Comparison of ENCODE assay signal across 15 mouse cellular contexts in genomic region chr15:98823434-98823833, GRCm38 (mm10). TPM values are rescaled to one million over a fixed set of nuclear protein-coding genes. Genes with fewer than 3 reads are reported as not detected.
DNase-seq lines count a peak whose midpoint lies in the region; ATAC-seq and TF ChIP-seq lines count a peak whose summit lies in the region.
"Had no signal": no experiment of that assay in that cellular context is flagged by ENCODE, and none has a peak within 500 bp of the region (broad histone marks: within the 10 kb centered on the region; RNA-seq: fewer than 3 reads in every experiment).

No protein-coding gene starts in this region.

- H3K27me3 ChIP-seq in Patski = no peaks in the 10 kb centered on the region
- H3K27me3 ChIP-seq: heart, embryonic 13.5 days; hindbrain, embryonic 12.5 days; neural tube, embryonic 15.5 days had no signal

- in situ Hi-C loops in Patski (cut with MboI; ENCODE audit: low pct_unique_long_range_greater_than_20kb) = no loop called here

- no peak for ATAC-seq in Patski

- TF ChIP-seq CTCF in Patski (IDR thresholded peaks at IDR 0.05) = peak; percentile 69

- DNase-seq in kidney, postnatal 10 days = peak; percentile 38
- no peak for DNase-seq in kidney, adult 8-10 months
- DNase-seq in thymus, postnatal 4 days = peak; percentile 73
- DNase-seq in thymus, postnatal 10 days (ENCODE audit: low spot score in 2 of 2) = no peak
- no peak for DNase-seq in Patski (ENCODE audit: low read depth, low spot score)
- DNase-seq in left cerebral cortex, adult 11 months (ENCODE audit: low spot score) = no peak
- no peak for DNase-seq in cerebellum, postnatal 25 days
- DNase-seq: cerebellum, adult 9-11 months; midbrain, embryonic 14.5 days; right cerebral cortex, adult 18-20 months had no signal

- POLR2A ChIA-PET in Patski (lab: Charles Lee) = no interaction called here

- CTCF ChIA-PET in Patski (lab: Charles Lee) = interaction anchor here (0.7 to 0.9 kb wide), 2 partner anchors 61 to 147 kb away, joined by 3 read pairs; no protein-coding TSS in a partner anchor

RNA-seq across cellular contexts. Expression of gene Prkag1, which starts 7.9 kb away (rescaled TPM):
- 89.5 TPM for polyA plus RNA-seq in Patski (2021)

RNA-seq across cellular contexts. Expression of gene Ddn, which starts 14.1 kb away (rescaled TPM):
- not detected for polyA plus RNA-seq in Patski (2021)
- polyA plus RNA-seq: limb, embryonic 10.5 days; lung, embryonic 16.5 days had no signal

RNA-seq across cellular contexts. Expression of gene Wnt1, which starts 33.8 kb away (rescaled TPM):
- not detected for polyA plus RNA-seq in Patski (2021)
- polyA plus RNA-seq: heart, embryonic 13.5 days; limb, embryonic 10.5 days; lung, embryonic 16.5 days had no signal

RNA-seq across cellular contexts. Expression of gene Wnt10b, which starts 45.5 kb away (rescaled TPM):
- not detected for polyA plus RNA-seq in Patski (2021)
- polyA plus RNA-seq: midbrain, embryonic 14.5 days had no signal

RNA-seq across cellular contexts. Expression of gene Kmt2d, which starts 47.6 kb away (rescaled TPM):
- 29.6 TPM for polyA plus RNA-seq in Patski (2021)

Comparison
In these comparisons a context has a peak if more than half of its experiments do, and no peak if none do; other contexts are left out.
1. DNase-seq: peak in kidney, postnatal 10 days (single experiment) and thymus, postnatal 4 days (single experiment); none in kidney, adult 8-10 months (0 of 2), thymus, postnatal 10 days (0 of 2), Patski (single experiment), left cerebral cortex, adult 11 months (single experiment) and cerebellum, postnatal 25 days (0 of 2).